Mouse (Mus musculus) kidney, embryonic 15.5 days (tissue): ENCODE measurements at regions not wholly inside any gene's neighbourhood (a gene's known extent, or its start where the extent isn't known, plus 50 kb on each side); places are given as distances from the start of the nearest gene placed in this dataset.

Source experiments
- ATAC-seq: fragments of 200-750 bp; cut with Nextera tagmentation; replicated peaks from 2 replicates; pipeline ENCODE4 v1.8.0; 2017; ENCODE audit warnings: moderate TSS enrichment; ENCODE audit not compliant: low FRiP score
- H3K27ac ChIP-seq: fragments of 300-500 bp; sonication (generic); 2 replicates; pipeline ENCODE4 v1.5.1; 2015; ENCODE audit warnings: mild to moderate bottlenecking, inconsistent platforms
- H3K27me3 ChIP-seq: fragments of 300-500 bp; sonication (generic); 2 replicates; pipeline ENCODE4 v1.6.1; 2015; ENCODE audit warnings: inconsistent platforms
- H3K36me3 ChIP-seq: fragments of 300-500 bp; sonication (generic); 2 replicates; pipeline ENCODE4 v1.6.1; 2015; ENCODE audit warnings: inconsistent platforms
- H3K4me1 ChIP-seq: fragments of 300-500 bp; sonication (generic); 2 replicates; pipeline ENCODE4 v1.6.1; 2015; ENCODE audit warnings: inconsistent platforms
- H3K4me2 ChIP-seq: fragments of 300-500 bp; sonication (generic); 2 replicates; pipeline ENCODE4 v1.6.1; 2015; ENCODE audit warnings: moderate library complexity, mild to moderate bottlenecking, inconsistent platforms
- H3K4me3 ChIP-seq: fragments of 300-500 bp; sonication (generic); replicated peaks from 2 replicates; pipeline ENCODE4 v1.5.1; 2015; ENCODE audit warnings: mild to moderate bottlenecking, inconsistent platforms
- H3K9ac ChIP-seq: fragments of 300-500 bp; sonication (generic); 2 replicates; pipeline ENCODE4 v1.6.1; 2015; ENCODE audit warnings: mild to moderate bottlenecking, inconsistent platforms
- H3K9me3 ChIP-seq: fragments of 300-500 bp; sonication (generic); replicated peaks from 2 replicates; pipeline ENCODE4 v1.6.1; 2016; ENCODE audit warnings: inconsistent platforms
- WGBS: fragments of 180-500 bp; shearing (Covaris S2); methylation state at CpG from one replicate; pipeline ENCODE4 v1.1.7; 2015; ENCODE audit warnings: mixed read lengths; 5-methylcytosine and 5-hydroxymethylcytosine counted together

GRCm38 (mm10) chr8:8940899-8941298 is 250.6 kb upstream of the Arglu1 start:
- Histone ChIP-seq H3K9me3 (no peaks in the 10 kb centered on the region), H3K27me3 (no peaks in the 10 kb centered on the region), H3K4me2 (no peak overlapping the region), H3K27ac (no peak overlapping the region), H3K4me3 (no peak overlapping the region), H3K9ac (no peak overlapping the region), H3K36me3 (no peaks in the 10 kb centered on the region), H3K4me1 (no peaks in the 10 kb centered on the region)
- 87% methylated on average over 4 of the region's 4 CpGs for WGBS
- no peak for ATAC-seq

GRCm38 (mm10) chr8:8938536-8938935 is 248.2 kb upstream of the Arglu1 start:
- no peaks in the 10 kb centered on the region for H3K9me3 ChIP-seq
- H3K36me3 ChIP-seq = no peaks in the 10 kb centered on the region
- H3K9ac ChIP-seq = no peak overlapping the region
- WGBS = 84% methylated on average over 7 of the region's 7 CpGs
- no peak overlapping the region for H3K4me2 ChIP-seq
- no peak overlapping the region for H3K27ac ChIP-seq
- H3K4me1 ChIP-seq = no peaks in the 10 kb centered on the region
- no peak overlapping the region for H3K4me3 ChIP-seq
- H3K27me3 ChIP-seq = no peaks in the 10 kb centered on the region
- no peak for ATAC-seq

- H3K9me3 ChIP-seq = no peaks in the 10 kb centered on the region
- ATAC-seq = no peak
- H3K27me3 ChIP-seq = no peaks in the 10 kb centered on the region
- H3K4me3 ChIP-seq = no peak overlapping the region
- H3K36me3 ChIP-seq = no peaks in the 10 kb centered on the region
- no peak overlapping the region for H3K9ac ChIP-seq
- H3K4me2 ChIP-seq = no peak overlapping the region
- H3K27ac ChIP-seq = no peak overlapping the region
- H3K4me1 ChIP-seq = no peaks in the 10 kb centered on the region
- 77% methylated on average over 3 of the region's 3 CpGs for WGBS
These were observed 242.1 kb upstream of the Arglu1 start for GRCm38 (mm10) chr8:8932466-8932865.

GRCm38 (mm10) chr8:8931746-8932145 is 241.4 kb upstream of the Arglu1 start:
- no peak overlapping the region for H3K4me3 ChIP-seq
- H3K36me3 ChIP-seq = no peaks in the 10 kb centered on the region
- H3K9me3 ChIP-seq = no peaks in the 10 kb centered on the region
- H3K27ac ChIP-seq = no peak overlapping the region
- H3K27me3 ChIP-seq = no peaks in the 10 kb centered on the region
- no peak overlapping the region for H3K9ac ChIP-seq
- H3K4me1 ChIP-seq = no peaks in the 10 kb centered on the region
- no peak overlapping the region for H3K4me2 ChIP-seq
- ATAC-seq = no peak
- WGBS = 81% methylated on average over 6 of the region's 6 CpGs

GRCm38 (mm10) chr8:8928074-8928862 is 237.9 kb upstream of the Arglu1 start:
- no peak for ATAC-seq
- H3K36me3 ChIP-seq = no peaks in the 10 kb centered on the region
- 85% methylated on average over 18 of the region's 18 CpGs for WGBS
- H3K4me1 ChIP-seq = no peaks in the 10 kb centered on the region
- H3K27me3 ChIP-seq = no peaks in the 10 kb centered on the region
- H3K4me2 ChIP-seq = no peak overlapping the region
- H3K27ac ChIP-seq = no peak overlapping the region
- no peak overlapping the region for H3K4me3 ChIP-seq
- H3K9me3 ChIP-seq = no peaks in the 10 kb centered on the region
- H3K9ac ChIP-seq = no peak overlapping the region

- no peak for ATAC-seq
- WGBS = 59% methylated on average over 2 of the region's 2 CpGs
- no peak overlapping the region for H3K9ac ChIP-seq
- H3K36me3 ChIP-seq = no peaks in the 10 kb centered on the region
- H3K4me3 ChIP-seq = no peak overlapping the region
- no peaks in the 10 kb centered on the region for H3K27me3 ChIP-seq
- no peak overlapping the region for H3K4me2 ChIP-seq
- H3K9me3 ChIP-seq = no peaks in the 10 kb centered on the region
- H3K27ac ChIP-seq = no peak overlapping the region
- peaks cover 9% of the 10 kb centered on the region for H3K4me1 ChIP-seq
These were observed 231.1 kb upstream of the Arglu1 start for GRCm38 (mm10) chr8:8921446-8921845.

- Histone ChIP-seq H3K9ac (no peak overlapping the region), H3K4me2 (no peak overlapping the region; the same call in 1 of the 2 replicates), H3K4me3 (no peak overlapping the region), H3K36me3 (no peaks in the 10 kb centered on the region), H3K4me1 (peaks cover 9% of the 10 kb centered on the region), H3K27ac (no peak overlapping the region), H3K27me3 (no peaks in the 10 kb centered on the region), H3K9me3 (no peaks in the 10 kb centered on the region)
- 12% methylated on average over 11 of the region's 11 CpGs for WGBS
- ATAC-seq = peak; percentile 77; the same call in 1 of the 2 replicates
These were observed 229.5 kb upstream of the Arglu1 start for GRCm38 (mm10) chr8:8919582-8920503.

- 86% methylated on average over 9 of the region's 9 CpGs for WGBS
- ATAC-seq = no peak
- Histone ChIP-seq H3K4me2 (no peak overlapping the region), H3K4me3 (no peak overlapping the region), H3K9ac (no peak overlapping the region), H3K27ac (no peak overlapping the region), H3K4me1 (peaks cover 9% of the 10 kb centered on the region), H3K27me3 (no peaks in the 10 kb centered on the region), H3K9me3 (no peaks in the 10 kb centered on the region), H3K36me3 (no peaks in the 10 kb centered on the region)
These were observed 228.7 kb upstream of the Arglu1 start for GRCm38 (mm10) chr8:8919040-8919439.

GRCm38 (mm10) chr8:8907478-8908165 is 217.3 kb upstream of the Arglu1 start:
- H3K4me1 ChIP-seq = no peaks in the 10 kb centered on the region
- no peak overlapping the region for H3K4me2 ChIP-seq
- ATAC-seq = no peak
- no peaks in the 10 kb centered on the region for H3K9me3 ChIP-seq
- H3K27ac ChIP-seq = no peak overlapping the region
- H3K9ac ChIP-seq = no peak overlapping the region
- H3K27me3 ChIP-seq = no peaks in the 10 kb centered on the region
- WGBS = 87% methylated on average over 7 of the region's 7 CpGs
- H3K4me3 ChIP-seq = no peak overlapping the region
- no peaks in the 10 kb centered on the region for H3K36me3 ChIP-seq

GRCm38 (mm10) chr8:8892996-8893395 is 202.7 kb upstream of the Arglu1 start:
- ATAC-seq = 0 out of 2 replicates have a peak, but pooled peaks have one; percentile 15
- no peaks in the 10 kb centered on the region for H3K9me3 ChIP-seq

GRCm38 (mm10) chr8:8877286-8877685 is 187.0 kb upstream of the Arglu1 start:
- Histone ChIP-seq H3K27me3 (no peaks in the 10 kb centered on the region), H3K27ac (no peak overlapping the region), H3K4me2 (no peak overlapping the region), H3K4me3 (no peak overlapping the region), H3K36me3 (no peaks in the 10 kb centered on the region), H3K9ac (no peak overlapping the region), H3K9me3 (no peaks in the 10 kb centered on the region), H3K4me1 (peaks cover 9% of the 10 kb centered on the region; the same call in 1 of the 2 replicates)
- 27% methylated on average over 5 of the region's 5 CpGs for WGBS
- no peak for ATAC-seq

More at GRCm38 (mm10) chr8:8892996-8893395, 202.7 kb upstream of the Arglu1 start:
- Histone ChIP-seq H3K36me3 (no peaks in the 10 kb centered on the region), H3K27me3 (no peaks in the 10 kb centered on the region), H3K27ac (no peak overlapping the region), H3K9ac (no peak overlapping the region), H3K4me1 (no peaks in the 10 kb centered on the region), H3K4me2 (no peak overlapping the region), H3K4me3 (no peak overlapping the region)
- 22% methylated on average over 3 of the region's 3 CpGs for WGBS

- H3K27me3 ChIP-seq = no peaks in the 10 kb centered on the region
- no peaks in the 10 kb centered on the region for H3K36me3 ChIP-seq
- no peak overlapping the region for H3K4me3 ChIP-seq
- ATAC-seq = no peak
- H3K4me2 ChIP-seq = no peak overlapping the region
- no peak overlapping the region for H3K27ac ChIP-seq
- H3K9me3 ChIP-seq = no peaks in the 10 kb centered on the region
- H3K9ac ChIP-seq = no peak overlapping the region
- 49% methylated on average over 9 of the region's 9 CpGs for WGBS
- H3K4me1 ChIP-seq = peaks cover 9% of the 10 kb centered on the region; the same call in 1 of the 2 replicates
These were observed 186.6 kb upstream of the Arglu1 start for GRCm38 (mm10) chr8:8876879-8877278.
